Mouse (Mus musculus) liver, embryonic 12.5 days (tissue): Measurements from ENCODE around the gene Gm49354. TPM values are rescaled to one million over a fixed set of nuclear protein-coding genes. Genes with fewer than 3 reads are reported as not detected.
"Not testable (repeated sequence)": the region's sequence is repeated elsewhere in the genome, so short reads cannot be mapped to it uniquely, and the experiment has no call there.

Experiments
- ATAC-seq: fragments of 200-750 bp; cut with Nextera tagmentation; 2 replicates; pipeline ENCODE4 v1.8.0; 2017; ENCODE audit warnings: moderate number of reproducible peaks, mild to moderate bottlenecking, moderate library complexity
- H3K27ac ChIP-seq: fragments of 300-500 bp; sonication (generic); 2 replicates; pipeline ENCODE4 v1.5.1; 2016; ENCODE audit warnings: mild to moderate bottlenecking
- H3K27me3 ChIP-seq: fragments of 300-500 bp; sonication (generic); replicated peaks from 2 replicates; pipeline ENCODE4 v1.6.1; 2016; ENCODE audit warnings: mild to moderate bottlenecking, moderate library complexity
- H3K36me3 ChIP-seq: fragments of 300-500 bp; sonication (generic); 2 replicates; pipeline ENCODE4 v1.6.1; 2016; ENCODE audit warnings: mild to moderate bottlenecking, moderate library complexity
- H3K4me1 ChIP-seq: fragments of 300-500 bp; sonication (generic); 2 replicates; pipeline ENCODE4 v1.6.1; 2016
- H3K4me2 ChIP-seq: fragments of 300-500 bp; sonication (generic); 2 replicates; pipeline ENCODE4 v1.6.1; 2016; ENCODE audit warnings: mild to moderate bottlenecking, moderate library complexity
- H3K4me3 ChIP-seq: fragments of 300-500 bp; sonication (generic); 2 replicates; pipeline ENCODE4 v1.5.1; 2016; ENCODE audit warnings: mild to moderate bottlenecking, moderate library complexity
- H3K9ac ChIP-seq: fragments of 300-500 bp; sonication (generic); 2 replicates; pipeline ENCODE4 v1.6.1; 2016; ENCODE audit warnings: mild to moderate bottlenecking, moderate library complexity
- H3K9me3 ChIP-seq: fragments of 300-500 bp; sonication (generic); replicated peaks from 2 replicates; pipeline ENCODE4 v1.6.1; 2016; ENCODE audit warnings: mild to moderate bottlenecking, moderate library complexity
- WGBS: fragments of 180-500 bp; shearing (Covaris S2); methylation state at CpG from one replicate; pipeline ENCODE4 v1.1.7; 2016; ENCODE audit not compliant: insufficient replicate concordance; 5-methylcytosine and 5-hydroxymethylcytosine counted together
- polyA plus RNA-seq: library from polyadenylated mRNA; unstranded; fragments of >200 nt; fragmentation: Nextera tagmentation; extraction: Ambion mirVana; gene quantifications from 2 replicates; pipeline ENCODE4 v1.2.1, GENCODE M21; 2016

Gene Gm49354
- polyA plus RNA-seq, 1 experiment from 2014 or later = not detected

DNA sequence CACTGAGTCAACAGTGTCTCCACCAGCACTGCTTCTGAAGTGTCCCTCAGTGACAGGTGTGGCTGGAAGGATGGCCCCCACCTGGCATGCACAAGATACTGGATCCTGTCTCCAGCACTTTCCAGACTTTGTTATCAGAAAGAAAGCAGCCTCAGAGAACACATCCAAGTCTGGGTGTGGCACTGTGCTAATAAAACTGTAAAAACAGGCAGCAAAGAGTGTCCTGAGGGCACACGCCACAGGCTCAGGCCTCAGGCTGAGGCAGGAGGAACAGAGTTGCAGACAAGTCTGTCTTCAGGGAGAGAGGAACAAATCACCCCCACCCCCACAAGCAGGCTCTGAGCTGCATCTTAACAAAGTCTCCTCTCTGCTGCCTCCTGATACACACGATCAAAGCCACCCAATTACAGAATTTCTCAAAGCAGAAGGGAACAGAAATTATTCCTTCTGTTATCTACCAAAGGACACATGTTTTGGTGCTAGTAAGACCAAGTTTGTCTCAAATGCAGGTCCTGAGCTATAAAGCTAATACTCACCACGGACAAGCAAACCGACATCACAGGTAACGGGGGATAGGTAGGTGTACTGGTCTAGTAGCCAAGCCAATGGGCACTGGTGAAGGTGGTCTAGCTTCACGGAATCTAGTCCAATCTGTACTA lies 13.9 kb upstream of the Gm49354 start:
- H3K36me3 ChIP-seq = peaks cover 100% of the 10 kb centered on the region
- peak overlapping the region; percentile 66 for H3K9ac ChIP-seq
- no peaks in the 10 kb centered on the region for H3K27me3 ChIP-seq
- peak; percentile 97 for ATAC-seq
- H3K4me3 ChIP-seq = peak overlapping the region; percentile 21
- peak overlapping the region; percentile 97 for H3K27ac ChIP-seq
- peak overlapping the region; percentile 59 for H3K4me2 ChIP-seq
- no peaks in the 10 kb centered on the region for H3K9me3 ChIP-seq
- 43% methylated on average over 6 of the region's 6 CpGs for WGBS
- peaks cover 77% of the 10 kb centered on the region for H3K4me1 ChIP-seq

DNA sequence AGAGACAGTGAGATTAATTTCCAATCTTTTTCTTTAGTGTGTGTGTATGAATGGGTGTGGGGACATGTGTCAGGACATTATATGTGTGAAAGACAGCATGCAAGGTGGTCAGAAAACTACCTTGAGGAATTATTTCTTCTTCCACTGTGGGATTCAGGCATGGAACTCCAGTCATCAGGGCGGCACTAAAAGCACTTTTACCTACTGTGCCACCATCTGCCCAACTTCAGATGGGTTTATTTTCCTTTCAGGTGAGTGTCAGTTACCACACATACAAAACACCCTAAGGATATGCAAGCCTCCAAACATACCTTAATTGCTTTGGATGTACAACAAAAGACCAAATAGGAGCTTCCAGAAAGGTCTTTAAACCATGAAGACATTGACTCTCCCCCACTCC lies 12.7 kb upstream of the Gm49354 start:
- Histone ChIP-seq H3K4me1 (peaks cover 70% of the 10 kb centered on the region), H3K36me3 (peaks cover 100% of the 10 kb centered on the region), H3K9ac (peak overlapping the region; percentile 66), H3K27ac (peak overlapping the region; percentile 97), H3K27me3 (no peaks in the 10 kb centered on the region), H3K4me2 (no peak overlapping the region), H3K9me3 (no peaks in the 10 kb centered on the region), H3K4me3 (no peak overlapping the region)
- 90% methylated on average over 1 of the region's 1 CpGs for WGBS
- no peak for ATAC-seq

DNA sequence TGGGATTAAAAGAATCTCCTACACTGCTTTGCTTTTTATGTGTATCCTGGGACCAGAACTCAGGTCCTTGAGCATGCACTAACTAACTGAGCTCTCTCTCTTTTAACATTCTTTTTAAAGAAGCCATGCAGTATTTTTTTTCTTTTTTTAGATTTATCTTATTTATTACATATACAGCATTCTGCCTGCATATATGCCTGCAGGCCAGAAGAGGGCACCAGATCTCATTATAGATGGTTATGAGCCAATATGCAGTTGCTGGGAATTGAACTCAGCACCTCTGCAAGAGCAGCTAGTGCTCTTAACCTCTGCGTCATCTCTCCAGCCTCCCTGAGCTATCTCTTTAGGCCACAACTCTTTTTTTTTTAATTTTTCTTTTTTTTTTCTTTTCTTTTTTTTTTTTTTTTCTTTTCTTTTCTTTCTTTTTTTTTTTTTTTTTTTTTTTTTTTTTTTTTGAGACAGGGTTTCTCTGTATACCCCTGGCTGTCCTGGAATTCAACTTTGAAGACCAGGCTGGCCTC lies 2.2 kb downstream of the Gm49354 start:
- H3K27me3 ChIP-seq, H3K9me3 ChIP-seq, ATAC-seq, H3K4me2 ChIP-seq, H3K4me1 ChIP-seq, H3K27ac ChIP-seq, H3K4me3 ChIP-seq, H3K9ac ChIP-seq: not testable (repeated sequence)
- WGBS = 97% methylated on average over 1 of the region's 1 CpGs
- peaks cover 99% of the 10 kb centered on the region for H3K36me3 ChIP-seq

DNA sequence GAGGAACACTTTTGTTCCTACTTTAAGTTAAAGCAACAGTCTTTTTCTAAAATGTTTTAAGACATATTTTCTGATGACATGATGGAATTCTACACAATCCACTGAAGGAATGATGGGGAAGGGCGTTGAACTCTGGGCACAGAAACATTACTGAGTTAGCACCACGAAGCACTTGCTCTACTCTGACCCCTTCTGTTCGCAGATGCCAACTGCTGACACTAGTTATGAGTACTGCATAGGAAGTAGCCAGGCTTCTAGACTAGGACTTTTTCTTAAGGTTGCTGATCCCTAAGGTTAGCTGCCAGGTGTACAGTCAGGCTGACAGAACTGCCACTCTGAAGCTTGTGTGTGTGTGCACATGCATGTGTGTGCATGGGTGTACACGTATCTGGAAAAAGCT lies 2.8 kb downstream of the Gm49354 start:
- Histone ChIP-seq H3K4me3 (no peak overlapping the region), H3K9ac (no peak overlapping the region), H3K4me1 (peaks cover 11% of the 10 kb centered on the region; the same call in 1 of the 2 replicates), H3K4me2 (no peak overlapping the region), H3K27me3 (no peaks in the 10 kb centered on the region), H3K27ac (peak overlapping the region; percentile 2; the same call in 1 of the 2 replicates), H3K36me3 (peaks cover 98% of the 10 kb centered on the region), H3K9me3 (no peaks in the 10 kb centered on the region; the same call in 1 of the 2 replicates)
- peak; percentile 59 for ATAC-seq
- 87% methylated on average over 4 of the region's 4 CpGs for WGBS

DNA sequence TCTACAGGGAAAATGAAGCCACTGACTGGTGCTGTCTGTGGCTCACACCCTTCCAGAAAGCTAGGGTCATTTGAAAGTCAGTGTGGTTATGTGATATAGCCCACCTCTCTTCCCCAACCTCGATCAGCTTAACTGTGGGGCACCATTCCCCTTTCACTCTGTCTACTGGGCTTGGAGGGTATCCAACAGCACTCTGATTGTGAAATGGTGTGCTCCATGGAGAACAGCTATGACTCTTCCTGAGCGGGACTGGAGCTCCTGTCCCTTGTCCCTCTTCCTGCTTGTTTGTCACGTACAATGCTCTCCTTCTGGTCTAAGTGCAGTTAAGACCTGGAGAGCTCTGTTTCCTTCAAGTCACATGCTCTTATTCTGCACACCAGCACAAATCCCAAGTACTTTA lies 6.9 kb downstream of the Gm49354 start:
- WGBS = 83% methylated on average over 3 of the region's 3 CpGs
- Histone ChIP-seq H3K4me3 (no peak overlapping the region), H3K27ac (peak overlapping the region; percentile 8; the same call in 1 of the 2 replicates), H3K9me3 (no peaks in the 10 kb centered on the region; the same call in 1 of the 2 replicates), H3K4me1 (peaks cover 42% of the 10 kb centered on the region), H3K4me2 (no peak overlapping the region), H3K9ac (peak overlapping the region; percentile 39; the same call in 1 of the 2 replicates), H3K36me3 (peaks cover 87% of the 10 kb centered on the region), H3K27me3 (no peaks in the 10 kb centered on the region)
- ATAC-seq = no peak

DNA sequence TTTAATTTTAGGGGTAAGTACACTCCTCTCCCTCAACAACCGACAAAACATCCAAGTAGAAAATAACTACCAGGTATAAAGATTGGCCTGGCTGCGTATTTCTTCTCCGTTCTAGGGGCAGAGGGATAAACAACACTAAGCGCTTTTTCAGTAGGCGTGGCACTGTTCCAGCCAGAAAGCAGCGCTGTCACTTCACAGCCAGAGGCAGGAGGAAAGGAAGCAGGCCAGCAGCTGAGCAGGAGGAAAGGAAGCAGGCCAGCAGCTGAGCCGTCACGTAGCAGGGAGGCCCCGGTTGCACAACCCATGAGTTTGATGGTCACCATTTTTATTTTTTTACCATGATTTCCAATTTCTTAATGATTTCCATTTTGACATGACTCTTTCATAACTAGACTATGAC lies 10.8 kb downstream of the Gm49354 start:
- WGBS = 11% methylated on average over 9 of the region's 9 CpGs
- H3K27me3 ChIP-seq = no peaks in the 10 kb centered on the region
- peak overlapping the region; percentile 90 for H3K4me2 ChIP-seq
- peaks cover 66% of the 10 kb centered on the region for H3K36me3 ChIP-seq
- H3K27ac ChIP-seq = peak overlapping the region; percentile 100
- H3K9me3 ChIP-seq = no peaks in the 10 kb centered on the region
- H3K9ac ChIP-seq = peak overlapping the region; percentile 87
- ATAC-seq = peak; percentile 55
- peaks cover 60% of the 10 kb centered on the region for H3K4me1 ChIP-seq
- peak overlapping the region; percentile 96 for H3K4me3 ChIP-seq

DNA sequence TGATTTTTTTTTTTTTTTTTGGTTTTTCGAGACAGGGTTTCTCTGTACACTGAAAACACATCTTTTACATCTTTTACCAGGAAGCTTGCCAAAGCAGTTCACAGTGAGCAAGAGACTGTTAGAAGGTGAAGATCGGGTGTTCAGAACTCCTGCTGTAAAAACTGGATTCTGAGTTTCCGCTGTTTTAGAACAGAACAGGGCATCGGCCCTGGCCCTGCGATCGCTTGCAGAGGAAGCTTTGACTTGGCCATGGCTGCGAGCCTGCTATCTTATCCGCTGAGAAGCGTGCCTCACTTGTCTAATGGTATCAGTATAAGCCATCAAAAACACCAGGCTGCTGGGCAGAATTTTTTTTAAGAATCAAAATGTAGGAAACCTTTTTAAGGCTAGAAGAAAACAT lies 11.2 kb downstream of the Gm49354 start:
- no peaks in the 10 kb centered on the region for H3K27me3 ChIP-seq
- peak overlapping the region; percentile 100 for H3K27ac ChIP-seq
- H3K4me3 ChIP-seq = peak overlapping the region; percentile 96
- H3K9ac ChIP-seq = peak overlapping the region; percentile 87
- 13% methylated on average over 9 of the region's 9 CpGs for WGBS
- H3K4me2 ChIP-seq = peak overlapping the region; percentile 90
- peaks cover 61% of the 10 kb centered on the region for H3K4me1 ChIP-seq
- peak; percentile 36; the same call in 1 of the 2 replicates for ATAC-seq
- no peaks in the 10 kb centered on the region for H3K9me3 ChIP-seq
- peaks cover 66% of the 10 kb centered on the region for H3K36me3 ChIP-seq

DNA sequence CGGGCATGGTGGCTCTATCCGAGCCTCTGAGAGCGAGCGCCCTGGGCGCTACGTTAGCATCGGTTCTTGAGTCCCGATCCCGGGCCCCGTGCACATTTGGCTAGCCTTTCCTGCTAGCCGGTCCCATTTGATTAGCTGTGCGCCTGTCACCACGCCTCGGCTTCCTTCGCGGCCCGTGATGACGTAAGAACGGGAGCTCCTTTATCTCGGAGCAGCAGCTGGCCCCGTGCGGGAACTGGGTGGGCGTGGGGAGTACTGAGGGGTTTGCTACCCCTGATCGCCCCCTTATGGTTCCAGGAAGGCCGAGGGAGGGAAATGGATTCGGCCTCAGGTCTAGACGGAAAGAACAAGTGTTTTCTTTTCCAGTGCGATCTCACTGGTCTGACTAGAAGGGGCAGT lies 11.9 kb downstream of the Gm49354 start:
- Histone ChIP-seq H3K4me3 (peak overlapping the region; percentile 96), H3K9ac (peak overlapping the region; percentile 87), H3K4me2 (peak overlapping the region; percentile 90), H3K27ac (peak overlapping the region; percentile 100), H3K9me3 (no peaks in the 10 kb centered on the region), H3K4me1 (peaks cover 66% of the 10 kb centered on the region), H3K36me3 (peaks cover 64% of the 10 kb centered on the region), H3K27me3 (no peaks in the 10 kb centered on the region)
- ATAC-seq = peak; percentile 83
- under 1% methylated on average over 28 of the region's 28 CpGs for WGBS

DNA sequence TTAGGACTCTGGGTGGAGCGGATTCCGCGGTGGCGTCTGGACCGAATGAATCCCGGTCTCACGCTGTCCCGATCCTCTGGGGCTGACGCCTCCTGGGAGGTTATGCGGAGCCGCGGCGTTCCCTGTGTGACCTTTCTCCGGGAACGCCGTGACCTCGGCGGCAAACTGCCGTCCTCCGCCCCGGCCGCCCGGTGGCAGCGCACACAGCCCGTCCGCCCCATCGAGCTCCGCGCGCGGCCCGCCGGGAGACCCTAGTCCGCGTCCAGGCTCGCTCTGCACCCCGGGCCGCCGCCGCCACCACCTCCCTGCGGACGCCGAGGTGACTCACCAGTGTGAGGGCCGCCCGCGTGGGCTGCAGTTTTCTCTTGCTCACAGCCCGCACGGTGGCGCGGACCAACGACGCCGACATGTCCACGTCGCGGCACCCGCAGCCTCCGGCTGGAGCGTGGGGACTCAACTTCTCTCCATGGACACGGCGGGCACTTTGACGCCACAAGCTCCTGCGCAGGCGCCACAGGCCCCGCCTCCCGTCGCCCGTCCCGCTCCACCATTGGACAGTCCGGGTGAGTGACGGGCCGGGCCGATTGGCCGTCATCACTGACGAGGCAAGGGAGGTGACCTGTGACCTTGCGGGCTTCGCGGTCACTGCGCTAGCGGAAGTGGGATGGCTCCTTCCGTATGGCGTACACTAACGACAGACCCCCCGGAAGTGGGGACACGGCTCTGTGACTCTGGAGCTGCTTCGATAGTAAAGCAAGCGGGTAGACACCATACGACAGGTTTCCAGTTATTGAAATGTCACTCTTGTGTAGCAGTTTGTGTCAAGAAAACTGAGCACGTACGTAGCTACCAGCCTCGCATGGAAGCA lies 12.5 kb downstream of the Gm49354 start, which contains the start of gene Isca1:
Gene Isca1 (minus strand): TSS at position 515 of the 868 bp plus-strand sequence.
- WGBS = under 1% methylated on average over 91 of the region's 91 CpGs
- Histone ChIP-seq H3K27ac (peak within 1 kb of the TSS; percentile 100), H3K9me3 (no peaks in the 10 kb centered on the region), H3K4me2 (peak within 1 kb of the TSS; percentile 90), H3K4me3 (peak within 1 kb of the TSS; percentile 96), H3K9ac (peak within 1 kb of the TSS; percentile 98), H3K27me3 (no peaks in the 10 kb centered on the region), H3K4me1 (peaks cover 64% of the 10 kb centered on the region), H3K36me3 (peaks cover 61% of the 10 kb centered on the region)
- peak; percentile 91 for ATAC-seq

DNA sequence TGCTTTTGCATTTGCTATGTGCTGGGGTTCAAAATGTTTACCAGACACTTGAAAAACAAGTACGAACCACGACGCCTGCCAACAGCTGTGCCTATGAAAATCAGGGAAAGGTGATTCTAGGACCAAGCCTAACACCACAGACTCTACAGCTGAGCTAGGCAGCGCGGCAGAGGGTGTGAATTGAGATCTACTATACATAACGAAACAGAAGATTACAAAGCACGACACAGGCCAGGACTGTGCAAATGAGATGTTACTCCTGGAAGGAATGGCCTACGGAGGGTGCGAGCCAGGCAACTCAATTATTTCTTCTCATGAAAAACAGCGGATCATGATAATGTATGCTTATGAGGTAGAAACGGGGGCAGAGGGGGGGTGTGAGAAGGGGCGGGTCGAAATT lies 13.5 kb downstream of the Gm49354 start:
- Histone ChIP-seq H3K4me3 (peak overlapping the region; percentile 96), H3K4me2 (peak overlapping the region; percentile 90), H3K4me1 (peaks cover 74% of the 10 kb centered on the region), H3K9ac (peak overlapping the region; percentile 98), H3K27ac (peak overlapping the region; percentile 100), H3K9me3 (no peaks in the 10 kb centered on the region), H3K36me3 (peaks cover 61% of the 10 kb centered on the region), H3K27me3 (no peaks in the 10 kb centered on the region)
- ATAC-seq = no peak
- 17% methylated on average over 13 of the region's 13 CpGs for WGBS

DNA sequence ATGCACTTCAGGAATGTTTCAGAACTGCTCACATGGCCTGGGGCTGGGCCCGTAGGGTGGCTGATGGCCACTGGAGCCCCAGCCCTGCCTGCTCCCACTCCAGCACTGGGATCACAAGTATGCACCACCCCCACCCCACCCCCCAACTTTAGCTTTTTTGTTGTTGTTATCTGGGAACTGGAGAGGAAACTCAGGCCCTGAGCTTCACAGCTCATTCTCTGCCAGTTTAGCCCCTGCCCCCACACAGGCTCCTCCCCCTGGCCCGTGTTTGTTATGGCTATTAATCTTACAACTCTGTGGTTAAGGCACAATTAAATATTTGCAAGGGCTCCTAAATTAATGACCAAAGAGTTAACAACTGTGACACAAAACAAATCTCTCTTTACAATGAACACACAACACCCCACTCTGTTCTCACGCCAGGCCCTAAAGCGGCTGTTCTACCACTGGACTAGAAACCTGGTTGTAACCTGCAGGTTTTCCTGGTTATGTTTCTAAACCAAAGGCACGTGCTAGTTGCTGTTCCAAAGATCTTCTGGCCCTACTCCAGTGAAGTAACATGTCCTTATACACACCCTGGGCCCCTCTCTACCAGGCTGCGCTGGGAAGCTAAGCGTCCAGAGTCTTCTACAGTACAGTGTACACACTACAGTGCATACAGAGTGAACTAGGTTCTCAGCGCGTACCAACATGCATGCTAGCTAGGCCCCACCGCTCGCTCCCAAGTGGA lies 15.1 kb downstream of the Gm49354 start:
- Histone ChIP-seq H3K4me3 (peak overlapping the region; percentile 96), H3K9ac (peak overlapping the region; percentile 98), H3K4me2 (peak overlapping the region; percentile 90), H3K36me3 (peaks cover 61% of the 10 kb centered on the region), H3K9me3 (no peaks in the 10 kb centered on the region), H3K27me3 (no peaks in the 10 kb centered on the region), H3K4me1 (peaks cover 75% of the 10 kb centered on the region), H3K27ac (peak overlapping the region; percentile 100)
- WGBS = 62% methylated on average over 11 of the region's 11 CpGs
- no peak for ATAC-seq
